Mouse (Mus musculus) adrenal gland, adult 10 weeks (tissue): Measurements from ENCODE around the gene Try5. TPM values are rescaled to one million over a fixed set of nuclear protein-coding genes. Genes with fewer than 3 reads are reported as not detected.

Experiments
- polyA plus RNA-seq: library from polyadenylated mRNA; stranded (reverse); fragments of 350-450 nt; fragmentation: Illumina TruSeq; extraction: RNeasy Lipid Tissue Mini Kit (QIAGEN cat#74804); gene quantifications from one replicate; pipeline ENCODE4 v1.2.3, GENCODE M21; 2014; ENCODE audit warnings: low read depth, low replicate concordance

Gene Try5
- polyA plus RNA-seq, result 0.87 TPM

DNA sequence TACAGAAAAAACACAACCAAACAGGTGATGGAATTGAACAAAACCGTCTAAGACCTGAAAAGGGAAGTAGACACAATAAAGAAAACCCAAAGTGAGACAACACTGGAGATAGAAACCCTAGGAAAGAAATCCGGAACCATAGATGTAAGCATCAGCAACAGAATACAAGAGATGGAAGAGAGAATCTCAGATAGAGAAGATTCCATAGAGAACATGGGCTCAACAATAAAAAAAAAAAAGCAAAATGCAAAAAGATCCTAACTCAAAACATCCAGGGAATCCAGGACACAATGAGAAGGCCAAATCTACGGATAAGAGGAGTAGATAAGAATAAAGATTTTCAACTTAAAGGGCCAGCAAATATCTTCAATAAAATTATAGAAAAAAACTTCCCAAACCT is at the start of gene Try5:
Try5 (minus strand) TSS at position 101 of the 400 bp plus-strand sequence.

DNA sequence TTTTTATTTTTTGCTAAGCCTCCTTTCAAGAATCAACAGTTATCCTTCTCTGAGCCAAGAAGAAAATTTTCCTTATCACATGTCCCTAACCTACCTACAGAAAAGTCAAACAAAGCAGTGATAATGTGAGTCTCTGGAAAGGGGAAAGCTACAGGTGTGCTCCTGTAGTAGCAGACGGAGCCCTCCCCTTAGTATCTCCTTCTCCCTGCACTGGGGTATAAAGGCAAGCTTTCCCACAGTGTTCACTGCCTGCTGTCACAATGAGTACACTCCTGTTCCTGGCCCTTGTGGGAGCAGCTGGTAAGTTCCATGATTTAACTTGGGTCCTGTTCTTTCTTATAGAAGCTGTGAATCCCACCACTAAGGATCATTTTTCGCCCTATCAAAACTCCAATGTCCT is 37.3 kb upstream of the Try5 start, which contains the start of gene Try10:
Try10 (plus strand) TSS at position 174 of the 400 bp plus-strand sequence.

DNA sequence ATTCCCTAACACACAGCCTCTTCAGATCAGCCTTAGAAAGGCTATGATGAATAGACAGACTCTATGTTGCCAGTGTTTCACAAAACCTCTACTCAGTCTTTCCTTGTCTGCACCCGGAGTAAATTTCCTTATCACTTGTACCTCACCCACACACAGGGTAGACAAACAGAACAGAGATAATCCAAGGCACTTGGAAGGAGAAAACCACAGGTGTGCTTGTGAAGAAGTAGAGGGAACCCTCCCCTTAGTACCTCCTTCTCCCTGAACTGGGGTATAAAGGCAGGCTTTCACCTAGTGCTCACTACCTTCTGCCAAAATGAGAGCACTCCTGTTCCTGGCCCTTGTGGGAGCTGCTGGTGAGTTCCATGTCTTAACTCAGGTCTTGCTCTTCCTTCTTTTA is 14.7 kb downstream of the Try5 start, which contains the start of gene Try4:
Try4 (plus strand) TSS at position 301 of the 400 bp plus-strand sequence.

Other genes starting within 250 kb of the Try5 start
- not detected for gene Try4, start 14.6 kb downstream of the Try5 start, polyA plus RNA-seq
- not detected for gene Try10, start 37.3 kb upstream of the Try5 start, polyA plus RNA-seq
- gene Prss3, start 60.8 kb upstream of the Try5 start, polyA plus RNA-seq, result not detected
- gene Gm5771, start 75.5 kb upstream of the Try5 start, polyA plus RNA-seq, result not detected
- gene Gm10334, start 129.3 kb upstream of the Try5 start, polyA plus RNA-seq, result not detected
- not detected for gene Prss1, start 142.1 kb upstream of the Try5 start, polyA plus RNA-seq
- gene Prss2, start 204.9 kb upstream of the Try5 start, polyA plus RNA-seq, result 1.1 TPM